Mouse (Mus musculus) olfactory bulb, adult 2 months (tissue): ENCODE data around the gene Mrpl16.

Experiments used
- CTCF ChIP-seq: fragments of 200-500 bp; IDR thresholded peaks from 2 replicates; pipeline ENCODE4 v1.5.1; 2012; ENCODE audit warnings: low read depth, mild to moderate bottlenecking, low read length, moderate library complexity; ENCODE audit not compliant: insufficient read depth
- POLR2A ChIP-seq: fragments of 200-500 bp; IDR thresholded peaks from 2 replicates; pipeline ENCODE4 v1.6.1; 2012; ENCODE audit warnings: mild to moderate bottlenecking, low read depth, low read length, moderate library complexity; ENCODE audit not compliant: insufficient read depth

DNA sequence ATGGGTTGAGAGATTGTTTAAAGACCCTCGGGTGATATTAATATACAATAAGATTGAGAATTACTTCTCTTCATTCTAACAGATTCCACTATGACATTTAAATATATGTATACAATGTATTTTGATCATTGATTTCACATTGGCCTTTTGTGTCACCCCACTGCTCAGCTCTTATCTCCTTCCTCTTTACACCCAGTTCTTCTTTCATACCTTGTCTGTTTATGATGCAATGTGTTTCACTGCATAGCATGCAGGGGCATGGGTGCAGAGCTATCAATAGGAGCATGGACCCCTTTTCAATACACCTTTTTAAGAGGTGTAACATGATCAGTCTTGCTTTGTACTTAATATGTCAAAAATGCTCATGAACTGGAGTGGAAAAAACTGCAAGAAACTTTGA, 39.9 kb upstream of the Mrpl16 start:
- TF ChIP-seq CTCF (no peak), POLR2A (no peak)
